Mouse (Mus musculus): ENCODE data around the gene Pcyt2. TPM values are rescaled to one million over a fixed set of nuclear protein-coding genes. Genes with fewer than 3 reads are reported as not detected.

The Pcyt2 gene
- 101 to 110 TPM (median 102 TPM) in 4 replicates for total RNA-seq (2023)

DNA sequence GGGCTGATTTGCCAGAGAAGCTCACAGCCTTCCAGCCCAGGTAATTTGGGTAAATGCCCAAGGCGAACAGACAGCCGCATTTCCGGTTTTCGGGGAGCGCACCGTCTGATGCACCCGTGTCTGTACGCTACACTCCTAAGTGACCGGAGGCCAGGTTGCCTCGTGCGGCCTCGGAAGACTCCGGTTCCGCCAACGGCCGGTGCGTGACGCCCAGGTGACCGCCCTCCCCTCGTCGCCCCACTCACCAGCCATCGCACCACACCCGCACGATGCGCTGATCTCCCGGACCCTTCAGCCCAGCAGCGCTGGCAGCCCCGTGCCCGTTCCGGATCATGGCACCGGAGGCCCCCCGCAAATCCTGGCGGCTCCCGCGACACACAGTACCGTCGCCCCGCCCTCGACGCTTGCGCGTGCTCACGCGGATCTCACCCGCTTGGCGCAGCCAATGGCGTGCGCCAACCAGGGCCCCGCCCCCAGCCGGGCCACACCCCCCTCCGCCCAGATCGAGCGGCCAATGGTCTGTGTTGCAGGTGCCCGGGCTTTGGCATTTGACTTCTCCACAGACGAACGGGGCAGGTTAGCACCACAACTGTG is at the start of gene Pcyt2:
TSS of gene Pcyt2 (minus strand) at position 418 of the 594 bp plus-strand sequence.

GRCm38 (mm10) chr11:120661076-120661460 is 43.3 kb upstream of the Pcyt2 start, which contains the start of gene Notum:
TSS of gene Notum (minus strand) at chr11:120661175.

DNA sequence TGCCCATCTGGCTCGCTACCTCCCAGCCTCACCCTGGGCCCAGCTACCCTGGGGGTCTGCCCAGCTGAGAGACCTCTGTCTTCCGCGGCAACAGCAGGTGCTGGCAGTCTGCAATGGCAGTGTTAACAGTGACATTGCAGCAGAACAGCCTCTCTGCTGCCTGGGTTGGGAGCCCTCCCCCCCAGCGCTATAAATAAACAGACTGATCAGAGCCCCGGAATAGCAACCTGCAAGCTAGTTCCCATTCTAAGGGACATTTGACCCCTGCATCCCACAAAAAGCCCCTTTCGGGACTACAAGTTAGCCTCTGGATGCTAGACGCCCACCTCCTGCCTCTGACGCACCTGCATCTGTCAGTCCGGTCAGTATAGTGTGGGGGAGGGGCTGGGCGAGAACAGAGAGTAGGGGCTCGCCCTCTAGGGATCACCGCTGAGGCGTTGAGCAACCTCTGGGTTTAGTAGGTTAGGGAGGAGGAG is 30.3 kb upstream of the Pcyt2 start, which contains the start of gene Myadml2:
TSS of gene Myadml2 (minus strand) at position 158 of the 476 bp plus-strand sequence.

GRCm38 (mm10) chr11:120643601-120643987 is 25.9 kb upstream of the Pcyt2 start, which contains the start of gene Pycr1:
TSS of gene Pycr1 (minus strand) at chr11:120643769.

DNA sequence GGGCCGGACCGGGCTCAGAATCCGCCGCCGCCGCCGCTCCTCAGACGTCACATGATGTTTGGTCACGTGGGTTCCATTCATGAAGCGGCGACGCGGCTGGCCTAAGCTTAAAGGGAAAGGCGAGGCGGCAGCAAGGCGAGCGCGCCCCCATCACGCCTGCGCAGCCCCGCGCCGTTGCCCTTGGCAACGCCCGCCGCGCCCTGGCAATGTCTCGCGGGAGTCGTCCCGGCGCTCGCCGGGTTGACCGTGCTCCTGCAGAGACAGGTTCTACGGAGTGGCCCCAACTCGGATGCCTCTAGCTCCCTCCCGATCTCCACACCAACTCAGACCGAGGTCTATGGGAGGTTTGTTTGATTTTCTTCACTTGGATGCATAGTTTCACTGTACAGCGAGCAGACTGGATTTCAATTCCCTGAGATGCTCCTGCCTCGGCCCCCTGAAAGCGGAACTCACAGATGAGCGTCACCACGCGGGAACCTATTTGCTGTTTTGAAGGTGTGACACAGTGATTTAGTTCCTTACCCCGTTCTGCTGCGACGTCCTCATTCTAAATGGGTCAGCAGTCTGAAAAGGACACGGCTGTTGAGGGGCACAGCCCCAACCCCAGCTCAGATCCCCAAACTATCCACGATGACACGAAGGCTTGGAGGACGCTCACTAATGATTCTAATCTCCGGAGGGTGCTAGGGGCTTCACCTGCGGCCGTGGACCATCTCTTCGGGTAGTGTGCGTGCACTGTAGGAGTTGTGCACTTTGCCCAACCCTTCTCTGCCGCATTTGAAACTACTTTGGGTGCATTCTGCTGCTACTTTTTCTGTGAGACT is 16.0 kb upstream of the Pcyt2 start, which contains the start of gene Mafg:
TSS of gene Mafg (minus strand) at position 81 of the 824 bp plus-strand sequence.

GRCm38 (mm10) chr11:120625152-120625775 is 7.5 kb upstream of the Pcyt2 start, which contains the start of gene Sirt7:
TSS of gene Sirt7 (minus strand) at chr11:120625240.

GRCm38 (mm10) chr11:120608241-120609034 is 9.3 kb downstream of the Pcyt2 start, which contains the start of gene Npb:
TSS of gene Npb (plus strand) at chr11:120608477.

DNA sequence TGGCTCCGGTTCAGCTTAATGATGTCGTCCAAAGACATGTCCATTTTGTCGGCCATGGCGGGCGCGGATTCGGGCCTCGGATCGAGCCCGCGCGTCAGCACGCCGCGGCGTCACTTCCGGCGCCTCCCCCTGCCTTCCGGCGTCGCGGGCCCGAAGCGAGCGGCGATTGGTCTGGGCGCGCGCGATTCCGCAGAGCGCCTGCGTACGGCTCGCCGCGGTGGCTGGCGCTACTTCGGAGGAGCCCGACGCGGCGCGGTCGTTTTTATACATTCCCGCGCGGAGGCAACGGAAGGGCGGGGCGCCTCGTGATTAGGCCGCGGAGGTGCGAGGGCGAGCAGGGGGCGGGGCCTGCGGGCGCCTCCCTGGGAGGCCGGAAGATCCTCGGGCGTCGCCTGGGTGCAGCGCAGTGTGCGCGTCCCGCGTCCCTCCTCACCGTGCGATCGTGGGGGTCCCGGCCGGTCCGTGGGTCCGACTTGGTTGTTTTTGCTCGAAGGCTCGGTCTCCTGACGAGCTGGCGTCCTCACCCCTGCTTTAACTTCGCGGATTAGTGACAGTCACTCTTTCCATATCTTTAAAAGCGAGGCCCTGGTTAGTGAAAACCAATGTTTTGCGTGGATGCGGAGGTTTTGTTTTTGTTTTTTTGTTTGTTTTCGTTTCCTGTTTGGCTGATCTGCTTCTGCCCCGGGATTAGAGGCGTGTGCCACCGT is 19.3 kb downstream of the Pcyt2 start, which contains the start of the genes Alyref and Anapc11:
TSS of gene Alyref (minus strand) at position 83 of the 707 bp plus-strand sequence.
TSS of gene Anapc11 (plus strand) at position 139 of the 707 bp plus-strand sequence.

DNA sequence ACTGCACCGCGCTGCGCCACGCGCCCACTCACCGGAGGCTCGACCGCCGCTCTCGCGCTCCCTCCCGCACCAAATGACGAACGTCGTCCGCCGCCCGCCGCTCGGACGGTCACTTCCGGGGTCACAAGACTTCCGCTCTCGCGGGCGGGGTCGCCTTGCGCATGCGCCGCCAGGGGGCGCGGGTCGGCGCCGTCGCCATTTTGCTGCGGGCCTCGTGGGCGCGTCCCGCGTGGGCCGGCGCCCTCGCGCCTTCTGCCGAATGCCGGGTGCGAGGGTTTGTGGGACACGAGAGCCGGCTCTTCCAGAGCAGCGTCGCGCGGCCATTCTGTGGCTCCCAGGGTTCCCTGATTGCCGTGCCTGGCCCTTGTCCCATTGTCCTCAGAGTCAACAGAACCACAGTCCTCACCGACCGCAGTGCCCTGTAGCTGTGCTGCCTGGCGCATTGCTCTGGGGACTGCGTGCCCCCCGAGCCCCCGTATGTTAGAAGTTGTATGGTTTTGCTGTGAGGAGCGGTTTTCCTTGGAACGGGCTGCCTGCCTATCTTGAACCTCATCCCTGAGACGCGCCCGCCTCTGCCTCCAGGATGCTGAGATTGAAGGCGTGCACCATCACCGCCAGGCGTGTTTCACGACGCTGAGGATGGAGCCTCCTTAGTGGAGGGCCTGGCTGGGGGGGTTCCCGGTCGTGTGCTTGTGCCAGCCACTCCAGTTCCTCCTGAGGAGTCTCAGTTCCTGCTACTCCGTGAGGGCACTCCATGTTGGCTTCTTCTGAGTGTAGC is 36.1 kb downstream of the Pcyt2 start, which contains the start of gene Arhgdia:
TSS of gene Arhgdia (minus strand) at position 135 of the 778 bp plus-strand sequence.

DNA sequence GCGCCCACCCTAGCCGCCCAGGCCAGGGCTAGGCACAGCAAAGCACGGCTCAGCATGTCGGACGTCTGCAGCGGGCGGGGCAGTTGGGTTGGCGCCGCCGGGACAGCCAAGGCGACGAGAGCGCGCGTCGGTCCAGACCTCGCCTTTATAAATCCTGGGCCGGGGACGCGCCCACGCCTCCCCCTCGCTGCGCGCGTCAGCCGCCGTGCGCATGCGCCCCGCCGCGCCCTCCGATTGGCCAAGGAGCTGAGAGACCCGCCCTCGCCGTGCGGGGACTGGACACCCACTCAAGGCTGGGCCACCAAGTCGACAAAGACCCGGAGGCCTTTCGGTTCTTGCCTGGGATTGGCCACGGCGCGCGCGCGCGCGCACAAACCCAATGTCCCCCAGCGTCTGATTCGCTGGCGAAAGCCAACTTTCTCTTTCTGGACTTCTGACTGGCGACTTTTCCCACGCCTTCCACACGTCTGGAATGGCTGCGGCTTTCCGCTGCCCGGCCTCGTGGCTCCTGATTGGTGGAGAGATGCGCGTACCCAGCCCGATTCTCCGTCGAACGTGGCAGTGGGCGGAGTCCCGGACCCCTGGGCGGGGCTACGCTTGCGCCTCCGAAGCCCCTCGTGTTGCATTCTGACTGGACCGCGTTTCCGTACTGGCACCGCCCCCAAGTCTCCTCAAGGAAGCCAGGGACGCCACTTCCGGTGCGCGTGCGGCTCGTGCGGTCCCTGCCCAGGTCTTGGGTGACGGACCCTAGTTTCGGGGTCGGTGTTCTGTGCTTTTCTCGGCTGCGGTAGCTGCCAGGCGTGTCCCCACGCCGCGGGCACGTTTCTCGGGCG is 44.8 kb downstream of the Pcyt2 start, which contains the start of gene P4hb:
TSS of gene P4hb (minus strand) at position 502 of the 833 bp plus-strand sequence.

Other genes with a start within 250 kb of the Pcyt2 start
- gene Faap100, start 239.2 kb downstream of the Pcyt2 start, total RNA-seq (2023) = 16.9 to 32.5 TPM (median 24.3 TPM) in 4 replicates
- gene Nploc4, start 180.2 kb downstream of the Pcyt2 start, total RNA-seq (2023) = 65.3 to 69.1 TPM (median 67.1 TPM) in 4 replicates
- gene Tspan10, start 175.3 kb downstream of the Pcyt2 start, total RNA-seq (2023) = 0.69 to 24.1 TPM in 2 of 4 replicates, not detected in the others
- 0.88 TPM in 1 of 4 replicates, not detected in the others for gene Pde6g, start 164.4 kb downstream of the Pcyt2 start, total RNA-seq (2023)
- gene Oxld1, start 159.9 kb downstream of the Pcyt2 start, total RNA-seq (2023) = 4.3 to 7.5 TPM (median 4.8 TPM) in 4 replicates
- 28.8 to 40.2 TPM (median 32.1 TPM) in 4 replicates for gene Ccdc137, start 159.8 kb downstream of the Pcyt2 start, total RNA-seq (2023)
- 4.9 to 14.4 TPM (median 11.7 TPM) in 4 replicates for gene Arl16, start 150.3 kb downstream of the Pcyt2 start, total RNA-seq (2023)
- gene Mrpl12, start 133.3 kb downstream of the Pcyt2 start, total RNA-seq (2023) = 31.5 to 40.7 TPM (median 34.0 TPM) in 4 replicates
- 12.3 to 14.2 TPM (median 13.2 TPM) in 4 replicates for gene Slc25a10, start 126.1 kb downstream of the Pcyt2 start, total RNA-seq (2023)
- gene Gcgr, start 87.2 kb downstream of the Pcyt2 start, total RNA-seq (2023) = not detected in 4 replicates
- gene Mcrip1, start 68.2 kb downstream of the Pcyt2 start, total RNA-seq (2023) = 38.2 to 45.1 TPM (median 40.3 TPM) in 4 replicates
- gene Ppp1r27, start 66.8 kb downstream of the Pcyt2 start, total RNA-seq (2023) = not detected in 4 replicates
- 147 to 174 TPM (median 161 TPM) in 4 replicates for gene P4hb, start 44.7 kb downstream of the Pcyt2 start, total RNA-seq (2023)
- 511 to 532 TPM (median 521 TPM) in 4 replicates for gene Arhgdia, start 36.3 kb downstream of the Pcyt2 start, total RNA-seq (2023)
- gene Alyref, start 19.6 kb downstream of the Pcyt2 start, total RNA-seq (2023) = 140 to 161 TPM (median 155 TPM) in 4 replicates
- 39.9 to 45.2 TPM (median 44.4 TPM) in 4 replicates for gene Anapc11, start 19.5 kb downstream of the Pcyt2 start, total RNA-seq (2023)
- gene Npb, start 9.5 kb downstream of the Pcyt2 start, total RNA-seq (2023) = not detected in 4 replicates
- gene Sirt7, start 7.3 kb upstream of the Pcyt2 start, total RNA-seq (2023) = 95.8 to 118 TPM (median 106 TPM) in 4 replicates
- 66.1 to 75.4 TPM (median 73.7 TPM) in 4 replicates for gene Mafg, start 15.7 kb upstream of the Pcyt2 start, total RNA-seq (2023)
- 0.81 to 4.3 TPM (median 1.4 TPM) in 4 replicates for gene Pycr1, start 25.8 kb upstream of the Pcyt2 start, total RNA-seq (2023)
- 1.5 to 2.0 TPM in 2 of 4 replicates, not detected in the others for gene Myadml2, start 30.2 kb upstream of the Pcyt2 start, total RNA-seq (2023)
- not detected in 4 replicates for gene Notum, start 43.2 kb upstream of the Pcyt2 start, total RNA-seq (2023)
- gene Aspscr1, start 55.0 kb upstream of the Pcyt2 start, total RNA-seq (2023) = 95.9 to 114 TPM (median 110 TPM) in 4 replicates
- 26.6 to 39.0 TPM (median 29.3 TPM) in 4 replicates for gene Cenpx, start 95.8 kb upstream of the Pcyt2 start, total RNA-seq (2023)
- 36.7 to 47.4 TPM (median 37.6 TPM) in 4 replicates for gene Lrrc45, start 96.0 kb upstream of the Pcyt2 start, total RNA-seq (2023)
- 0.86 TPM in 1 of 4 replicates, not detected in the others for gene Rac3, start 103.5 kb upstream of the Pcyt2 start, total RNA-seq (2023)
- gene Dcxr, start 109.3 kb upstream of the Pcyt2 start, total RNA-seq (2023) = 13.4 to 18.0 TPM (median 16.8 TPM) in 4 replicates
- not detected in 4 replicates for gene Cbr2, start 114.2 kb upstream of the Pcyt2 start, total RNA-seq (2023)
- 33.4 to 46.4 TPM (median 42.5 TPM) in 4 replicates for gene Hmga1b, start 144.9 kb upstream of the Pcyt2 start, total RNA-seq (2023)
- gene Rfng, start 166.3 kb upstream of the Pcyt2 start, total RNA-seq (2023) = 12.1 to 16.6 TPM (median 12.6 TPM) in 4 replicates
- 70.3 to 87.1 TPM (median 75.6 TPM) in 4 replicates for gene Gps1, start 166.3 kb upstream of the Pcyt2 start, total RNA-seq (2023)
- gene Dus1l, start 178.5 kb upstream of the Pcyt2 start, total RNA-seq (2023) = 49.8 to 57.3 TPM (median 53.2 TPM) in 4 replicates
- 117 to 130 TPM (median 124 TPM) in 4 replicates for gene Fasn, start 206.6 kb upstream of the Pcyt2 start, total RNA-seq (2023)

Measured in B cell, adult 62 days (primary cell).